Mouse (Mus musculus): ENCODE data around the gene Dpp8. TPM values are rescaled to one million over a fixed set of nuclear protein-coding genes. Genes with fewer than 3 reads are reported as not detected.
"Not testable (repeated sequence)": the region's sequence is repeated elsewhere in the genome, so short reads cannot be mapped to it uniquely, and the experiment has no call there.

Dpp8 gene
- 88.1 and 91.0 TPM in 2 replicates for total RNA-seq (2017)

DNA sequence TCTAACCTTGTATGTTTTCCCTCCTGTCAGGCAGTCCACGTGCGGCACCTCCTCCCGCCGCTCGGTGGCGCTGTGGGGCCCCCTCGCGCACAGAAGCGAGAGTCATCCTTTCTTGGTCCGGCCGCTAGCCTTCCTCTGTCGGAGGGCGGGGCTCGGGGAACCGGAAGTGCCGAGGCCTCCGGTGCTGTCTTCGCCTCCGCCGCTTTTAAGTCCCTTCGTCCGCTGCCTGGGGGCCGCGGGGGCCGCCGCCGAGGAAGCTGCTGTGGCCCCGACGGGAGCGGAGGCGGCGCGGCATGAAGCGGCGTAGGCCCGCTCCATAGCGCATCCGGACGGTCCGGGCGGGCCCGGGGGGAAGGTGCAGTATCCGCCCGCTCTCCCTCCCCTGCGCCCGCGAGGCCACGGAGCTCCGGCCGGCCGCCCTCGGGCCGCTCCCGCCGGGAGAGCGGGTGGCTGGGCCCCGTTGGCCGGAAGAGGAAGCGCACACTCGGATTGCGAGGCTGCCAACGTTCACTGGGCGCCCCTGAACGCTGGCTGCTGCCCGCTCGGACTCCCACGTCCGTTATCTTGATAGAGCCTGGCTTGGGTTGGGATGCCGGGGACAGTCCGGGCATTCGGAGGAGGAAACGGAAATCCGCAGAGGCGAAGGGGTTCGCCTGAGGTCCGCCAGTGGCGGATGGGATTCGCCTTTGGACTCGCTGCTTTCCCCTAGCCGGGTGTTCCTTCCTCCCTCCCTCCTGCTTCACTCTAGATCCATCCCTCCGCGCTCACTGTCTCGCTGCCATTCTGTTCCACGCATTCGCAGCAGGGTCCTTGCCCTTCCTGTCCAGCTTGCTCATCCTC, at the start of gene Dpp8:
Gene Dpp8, plus strand, starts transcription at position 146 of the 840 bp plus-strand sequence.
- ATAC-seq (replicated peaks; ENCODE audit: low read depth, poor library complexity, severe bottlenecking) = peak; percentile 95

GRCm38 (mm10) chr9:64985037-64985794, 47.0 kb upstream of the Dpp8 start:
- ATAC-seq (replicated peaks; ENCODE audit: low read depth, poor library complexity, severe bottlenecking) = no peak; the same call in 1 of the 2 replicates

GRCm38 (mm10) chr9:64985807-64986206, 46.4 kb upstream of the Dpp8 start:
- ATAC-seq (replicated peaks; ENCODE audit: low read depth, poor library complexity, severe bottlenecking) = no peak

DNA sequence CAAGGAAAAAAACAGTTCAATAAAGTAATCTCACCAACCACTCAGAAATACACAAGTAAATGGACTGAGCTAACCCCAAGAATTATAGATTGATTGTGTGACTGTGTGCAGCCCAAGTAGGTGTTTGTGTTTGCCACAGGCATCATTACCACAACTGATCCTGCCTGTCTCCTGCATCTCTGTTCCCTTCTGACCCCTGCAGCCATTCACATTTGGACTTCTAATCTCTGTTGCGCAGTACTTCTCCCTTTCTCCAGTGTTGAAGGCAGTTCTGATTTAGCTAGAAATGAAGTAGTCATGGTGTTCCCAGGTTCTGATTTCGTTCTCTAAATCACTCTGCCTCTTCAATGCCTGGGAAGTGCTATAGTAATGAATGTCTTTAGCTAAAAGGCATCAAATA, 44.6 kb upstream of the Dpp8 start:
- ATAC-seq (replicated peaks; ENCODE audit: low read depth, poor library complexity, severe bottlenecking) = no peak

- no peak for ATAC-seq (replicated peaks; ENCODE audit: low read depth, poor library complexity, severe bottlenecking)
These were observed 43.8 kb upstream of the Dpp8 start for GRCm38 (mm10) chr9:64988443-64988842.

- no peak for ATAC-seq (replicated peaks; ENCODE audit: low read depth, poor library complexity, severe bottlenecking)
These were observed 41.9 kb upstream of the Dpp8 start for GRCm38 (mm10) chr9:64990291-64990690.

GRCm38 (mm10) chr9:64995464-64995863, 36.8 kb upstream of the Dpp8 start:
- ATAC-seq (replicated peaks; ENCODE audit: low read depth, poor library complexity, severe bottlenecking) = not testable (repeated sequence)

GRCm38 (mm10) chr9:65001481-65001880, 30.7 kb upstream of the Dpp8 start:
- no peak for ATAC-seq (replicated peaks; ENCODE audit: low read depth, poor library complexity, severe bottlenecking)

DNA sequence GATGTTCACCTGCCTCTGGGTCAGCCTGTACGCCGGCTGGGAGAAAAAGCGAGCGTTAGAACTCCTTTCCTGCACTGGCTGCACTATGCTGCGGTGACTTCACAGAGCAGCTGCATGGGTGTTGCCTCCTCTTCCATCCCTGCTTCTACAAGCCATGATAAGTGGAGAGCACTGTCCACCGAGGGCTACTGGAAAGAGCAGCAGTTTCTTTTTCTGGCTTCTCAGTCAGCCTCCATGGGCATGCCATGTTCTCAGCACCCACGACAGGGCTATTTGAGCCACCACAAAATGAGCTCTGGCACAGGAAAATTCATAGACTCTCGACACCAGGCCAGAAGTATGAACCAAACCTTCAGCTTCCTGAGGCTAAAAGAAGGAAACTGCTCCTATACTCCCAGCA, 26.5 kb upstream of the Dpp8 start:
- no peak for ATAC-seq (replicated peaks; ENCODE audit: low read depth, poor library complexity, severe bottlenecking)

DNA sequence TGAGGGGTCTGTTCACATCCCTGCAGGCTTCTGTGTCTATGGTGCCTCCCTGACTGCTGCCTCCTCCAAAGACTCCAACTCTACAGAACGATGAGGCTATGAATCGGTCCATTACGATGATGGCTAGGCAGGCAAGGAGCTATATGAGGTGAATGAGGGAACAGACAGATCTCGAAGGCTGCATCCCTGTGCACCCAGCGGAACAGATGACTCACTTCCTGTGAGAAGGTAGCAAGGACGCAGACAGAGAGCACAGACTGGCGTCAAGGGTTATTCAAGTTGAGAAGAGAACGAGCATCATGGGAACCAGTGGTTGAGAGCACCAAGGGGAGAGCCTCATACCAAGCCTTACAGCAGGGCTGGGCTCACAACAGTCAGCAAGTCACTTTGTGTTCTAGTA, 21.6 kb upstream of the Dpp8 start:
- ATAC-seq (replicated peaks; ENCODE audit: low read depth, poor library complexity, severe bottlenecking) = no peak

DNA sequence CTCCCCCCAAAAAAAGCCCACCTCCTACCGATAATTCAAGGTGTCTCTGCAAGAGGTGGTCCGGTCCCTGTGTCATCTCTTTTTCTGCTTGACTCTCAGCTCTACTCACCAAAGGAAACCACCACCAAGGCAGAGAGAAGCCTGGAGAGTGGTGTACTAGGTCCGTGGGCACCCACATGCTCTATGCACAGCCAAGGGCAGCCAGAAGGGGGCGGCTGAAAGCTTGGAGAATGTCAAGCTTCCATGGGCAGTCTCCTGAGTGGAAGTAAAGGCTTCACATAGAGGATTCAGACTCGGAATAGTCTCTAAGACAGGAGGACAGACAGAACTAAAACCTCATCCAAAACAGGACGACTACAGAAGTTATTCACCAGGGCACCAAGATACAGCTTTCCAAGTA, 20.9 kb upstream of the Dpp8 start:
- peak; percentile 50; the same call in 1 of the 2 replicates for ATAC-seq (replicated peaks; ENCODE audit: low read depth, poor library complexity, severe bottlenecking)

DNA sequence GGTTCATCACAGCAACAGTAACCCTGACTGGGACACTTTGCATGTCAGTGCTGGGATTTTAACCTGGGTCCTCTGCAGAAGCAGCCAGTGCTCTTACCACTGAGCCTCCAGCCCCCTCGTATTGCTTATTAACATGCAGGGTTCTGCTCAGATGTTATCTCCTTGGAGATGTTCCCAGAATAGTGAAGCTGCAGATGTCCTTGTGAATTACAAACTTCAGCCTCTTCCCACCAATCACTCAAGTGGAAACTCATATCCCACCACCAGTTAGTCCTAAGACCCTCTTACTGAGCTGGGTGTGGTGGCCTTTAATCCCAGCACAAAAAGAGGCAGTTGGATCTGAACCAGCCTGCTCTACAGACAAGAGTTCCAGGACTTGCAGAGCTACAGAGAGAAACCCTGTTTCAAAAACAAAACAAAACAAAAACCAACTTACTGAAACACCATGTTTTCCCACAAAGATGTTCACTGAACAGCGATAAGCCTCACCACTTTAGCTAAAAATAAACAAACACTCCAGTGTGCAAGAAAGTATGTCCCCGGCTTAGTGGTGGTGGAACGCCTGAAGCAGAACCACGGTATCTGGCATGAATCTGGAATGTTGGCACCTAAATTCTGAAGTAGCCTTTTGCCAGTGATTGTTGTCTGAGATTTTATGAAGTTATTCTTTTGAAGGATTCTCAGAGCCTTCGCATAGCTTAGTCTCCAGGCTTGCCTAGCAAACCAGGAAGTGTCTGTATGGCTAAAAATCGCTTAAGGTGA, 16.6 kb upstream of the Dpp8 start:
- ATAC-seq (replicated peaks; ENCODE audit: low read depth, poor library complexity, severe bottlenecking) = no peak

GRCm38 (mm10) chr9:65016241-65016977, 15.8 kb upstream of the Dpp8 start:
- no peak for ATAC-seq (replicated peaks; ENCODE audit: low read depth, poor library complexity, severe bottlenecking)

GRCm38 (mm10) chr9:65016978-65017827, 15.0 kb upstream of the Dpp8 start:
- no peak for ATAC-seq (replicated peaks; ENCODE audit: low read depth, poor library complexity, severe bottlenecking)

DNA sequence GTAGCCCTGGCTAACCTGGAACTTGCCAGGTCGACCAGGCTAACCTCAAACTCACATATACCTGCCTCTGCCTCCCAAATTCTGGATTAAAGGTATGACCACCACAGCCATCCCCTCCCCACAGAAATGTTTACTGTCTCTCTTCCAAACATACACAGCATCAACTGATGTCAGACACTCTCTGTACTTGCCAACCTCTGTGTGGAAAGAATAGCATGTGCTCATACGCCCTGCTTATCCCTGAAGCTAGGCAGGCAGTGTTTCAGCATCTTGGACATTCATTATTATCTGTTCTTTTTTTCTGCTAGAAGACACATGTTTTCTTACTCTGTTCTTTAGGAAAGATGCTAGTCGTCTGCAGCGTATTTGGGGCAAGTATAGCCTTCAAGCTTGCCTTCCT, 14.3 kb upstream of the Dpp8 start:
- no peak for ATAC-seq (replicated peaks; ENCODE audit: low read depth, poor library complexity, severe bottlenecking)

- no peak for ATAC-seq (replicated peaks; ENCODE audit: low read depth, poor library complexity, severe bottlenecking)
These were observed 13.6 kb upstream of the Dpp8 start for GRCm38 (mm10) chr9:65018588-65019121.

DNA sequence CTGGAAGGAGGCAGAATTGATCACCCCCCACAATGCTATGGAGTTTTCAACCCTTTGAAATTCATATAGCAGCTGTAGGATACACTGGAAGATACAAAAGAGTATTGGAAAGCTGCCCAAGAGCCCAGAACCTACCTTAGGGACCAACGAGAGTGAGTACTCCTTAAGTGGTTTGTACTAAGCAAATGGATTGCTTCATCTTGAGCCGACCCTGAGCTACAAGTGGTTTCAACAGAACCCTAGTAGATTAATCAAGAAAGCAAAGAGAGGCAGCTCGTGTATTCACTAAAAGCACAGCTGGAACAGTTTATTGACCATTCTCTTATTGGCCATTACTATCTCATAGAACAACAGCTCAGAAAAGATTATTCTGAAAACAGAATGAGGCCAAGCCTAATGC, 13.1 kb upstream of the Dpp8 start:
- no peak for ATAC-seq (replicated peaks; ENCODE audit: low read depth, poor library complexity, severe bottlenecking)

- ATAC-seq (replicated peaks; ENCODE audit: low read depth, poor library complexity, severe bottlenecking) = no peak
These were observed 12.1 kb upstream of the Dpp8 start for GRCm38 (mm10) chr9:65020128-65020527.

All from common myeloid progenitor, adult 5-6 weeks (primary cell).